Mouse (Mus musculus) MEL (cell line): ENCODE results near the gene Rnf169. TPM values are rescaled to one million over a fixed set of nuclear protein-coding genes. Genes with fewer than 3 reads are reported as not detected.
A peak's percentile ranks its signal among the peaks of the same experiment; 100 is the strongest.

Experiments
- DNase-seq: peaks from one replicate; pipeline ENCODE4 v3.0.0; 2011; ENCODE audit warnings: low read depth, low spot score
- H3K27ac ChIP-seq: 2 replicates; pipeline ENCODE4 v1.5.1; 2012; ENCODE audit warnings: low read depth, mild to moderate bottlenecking, control low read depth, low read length, moderate library complexity; ENCODE audit not compliant: control insufficient read depth
- H3K27me3 ChIP-seq, 2 experiments: fragments of 150-350 bp in 1 of 2; sonication (generic) in 1 of 2; 2 replicates each; pipeline ENCODE4 v1.6.1; 2012; ENCODE audit warnings: low read length in 2 of 2, mild to moderate bottlenecking in 2 of 2, improper control_type of control experiment in 1 of 2, moderate library complexity in 1 of 2; ENCODE audit not compliant: insufficient read depth in 2 of 2, control insufficient read depth in 1 of 2
- H3K36me3 ChIP-seq, 2 experiments: 2 replicates each; pipeline ENCODE4 v1.6.1; 2012 to 2014; ENCODE audit warnings: low read length in 2 of 2, improper control_type of control experiment in 1 of 2, inconsistent platforms in 1 of 2, mild to moderate bottlenecking in 1 of 2; ENCODE audit not compliant: insufficient read depth in 2 of 2, control insufficient read depth in 1 of 2
- H3K4me1 ChIP-seq, 2 experiments: fragments of 150-350 bp in 1 of 2; sonication (generic) in 1 of 2; 2 replicates each; pipeline ENCODE4 v1.6.1; 2012; ENCODE audit warnings: low read length in 2 of 2, improper control_type of control experiment in 1 of 2, mild to moderate bottlenecking in 1 of 2; ENCODE audit not compliant: insufficient read depth in 2 of 2, control insufficient read depth in 1 of 2
- H3K4me3 ChIP-seq, 2 experiments: fragments of 150-350 bp in 1 of 2; sonication (generic) in 1 of 2; 2 replicates each; pipeline ENCODE4 v1.5.1; 2012; ENCODE audit warnings: low read depth in 2 of 2, low read length in 2 of 2, mild to moderate bottlenecking in 2 of 2, moderate library complexity in 2 of 2, control low read depth in 1 of 2, improper control_type of control experiment in 1 of 2; ENCODE audit not compliant: control insufficient read depth in 1 of 2, insufficient read depth in 1 of 2
- H3K79me2 ChIP-seq: 2 replicates; pipeline ENCODE4 v1.6.1; 2012; ENCODE audit warnings: mild to moderate bottlenecking, low read length, moderate library complexity; ENCODE audit not compliant: control insufficient read depth, poor library complexity, insufficient read depth
- H3K9ac ChIP-seq: 2 replicates; pipeline ENCODE4 v1.6.1; 2012; ENCODE audit warnings: low read depth, mild to moderate bottlenecking, control low read depth, low read length, moderate library complexity; ENCODE audit not compliant: control insufficient read depth, poor library complexity, severe bottlenecking
- H3K9me3 ChIP-seq: fragments of 150-350 bp; sonication (generic); replicated peaks from 2 replicates; pipeline ENCODE4 v1.6.1; 2012; ENCODE audit warnings: mild to moderate bottlenecking, low read length, improper control_type of control experiment, moderate library complexity; ENCODE audit not compliant: insufficient read depth
- BHLHE40 ChIP-seq: IDR thresholded peaks from 2 replicates; pipeline ENCODE4 v1.6.1; 2012; ENCODE audit warnings: low read depth, mild to moderate bottlenecking, inconsistent platforms, low read length, improper control_type of control experiment, borderline replicate concordance
- CHD1 ChIP-seq: IDR thresholded peaks from 2 replicates; pipeline ENCODE4 v1.6.1; 2012; ENCODE audit warnings: low read depth, mild to moderate bottlenecking, inconsistent platforms, low read length, improper control_type of control experiment
- CTCF ChIP-seq, 3 experiments: IDR thresholded peaks in 2 of 3; conservative IDR thresholded peaks in 1 of 3; 2 replicates each; pipeline ENCODE4 v1.5.1; 2011 to 2012; ENCODE audit warnings: low read length in 3 of 3, low read depth in 2 of 3, mild to moderate bottlenecking in 2 of 3, improper control_type of control experiment in 1 of 3, inconsistent platforms in 1 of 3, mixed read lengths in 1 of 3, moderate library complexity in 1 of 3; ENCODE audit not compliant: control insufficient read depth in 1 of 3, insufficient read depth in 1 of 3, poor library complexity in 1 of 3, severe bottlenecking in 1 of 3
- E2F4 ChIP-seq: IDR thresholded peaks from 2 replicates; pipeline ENCODE4 v1.6.1; 2011; ENCODE audit warnings: low read depth, low read length, improper control_type of control experiment, borderline replicate concordance
- ELF1 ChIP-seq: IDR thresholded peaks from 2 replicates; pipeline ENCODE4 v1.6.1; 2014; ENCODE audit warnings: low read depth, mild to moderate bottlenecking, inconsistent platforms, low read length, improper control_type of control experiment, moderate library complexity
- ETS1 ChIP-seq: IDR thresholded peaks from 2 replicates; pipeline ENCODE4 v1.6.1; 2012; ENCODE audit warnings: low read depth, mild to moderate bottlenecking, inconsistent platforms, low read length, improper control_type of control experiment, moderate library complexity
- JUND ChIP-seq: IDR thresholded peaks from 2 replicates; pipeline ENCODE4 v1.6.1; 2011; ENCODE audit warnings: low read depth, mild to moderate bottlenecking, improper control_type of control experiment, low read length
- KAT2A ChIP-seq: conservative IDR thresholded peaks from 2 replicates; pipeline ENCODE4 v1.6.1; 2012; ENCODE audit warnings: low read depth, low read length, improper control_type of control experiment, inconsistent platforms
- MAX ChIP-seq: IDR thresholded peaks from 2 replicates; pipeline ENCODE4 v1.6.1; 2011; ENCODE audit warnings: low read length, improper control_type of control experiment
- MAZ ChIP-seq: IDR thresholded peaks from 2 replicates; pipeline ENCODE4 v1.6.1; 2012; ENCODE audit warnings: low read depth, mild to moderate bottlenecking, inconsistent platforms, low read length, improper control_type of control experiment
- MEF2A ChIP-seq: IDR thresholded peaks from 2 replicates; pipeline ENCODE4 v1.6.1; 2014; ENCODE audit warnings: low read depth, mild to moderate bottlenecking, inconsistent platforms, low read length, improper control_type of control experiment; ENCODE audit not compliant: poor library complexity, insufficient replicate concordance, severe bottlenecking; ENCODE audit errors: extremely low read depth
- NRF1 ChIP-seq: IDR thresholded peaks from 2 replicates; pipeline ENCODE4 v1.6.1; 2014; ENCODE audit warnings: low read depth, mild to moderate bottlenecking, inconsistent platforms, low read length, improper control_type of control experiment, moderate library complexity; ENCODE audit not compliant: poor library complexity, insufficient read depth, severe bottlenecking
- POLR2AphosphoS5 ChIP-seq: IDR thresholded peaks from 2 replicates; pipeline ENCODE4 v1.6.1; 2012; ENCODE audit warnings: low read depth, borderline replicate concordance, mild to moderate bottlenecking, inconsistent platforms, low read length, moderate library complexity, mixed read lengths
- RAD21 ChIP-seq: IDR thresholded peaks from 2 replicates; pipeline ENCODE4 v1.6.1; 2011; ENCODE audit warnings: mild to moderate bottlenecking, low read depth, low read length, improper control_type of control experiment
- SIN3A ChIP-seq: IDR thresholded peaks from 2 replicates; pipeline ENCODE4 v1.6.1; 2012; ENCODE audit warnings: low read length, improper control_type of control experiment, inconsistent platforms
- SMC3 ChIP-seq: IDR thresholded peaks from 2 replicates; pipeline ENCODE4 v1.6.1; 2011; ENCODE audit warnings: low read depth, low read length, improper control_type of control experiment
- TBP ChIP-seq: IDR thresholded peaks from 2 replicates; pipeline ENCODE4 v1.8.0; 2011; ENCODE audit warnings: low read depth, low read length, improper control_type of control experiment
- TCF12 ChIP-seq: IDR thresholded peaks from 2 replicates; pipeline ENCODE4 v1.6.1; 2014; ENCODE audit warnings: low read depth, mild to moderate bottlenecking, inconsistent platforms, low read length, improper control_type of control experiment, moderate library complexity
- UBTF ChIP-seq: IDR thresholded peaks from 2 replicates; pipeline ENCODE4 v1.6.1; 2012; ENCODE audit warnings: low read depth, mild to moderate bottlenecking, inconsistent platforms, low read length, improper control_type of control experiment, moderate library complexity, borderline replicate concordance; ENCODE audit not compliant: insufficient read depth
- USF1 ChIP-seq: IDR thresholded peaks from 2 replicates; pipeline ENCODE4 v1.6.1; 2014; ENCODE audit warnings: low read depth, mild to moderate bottlenecking, inconsistent platforms, low read length, improper control_type of control experiment, moderate library complexity
- USF2 ChIP-seq, 2 experiments: IDR thresholded peaks; 2 replicates each; pipeline ENCODE4 v1.6.1; 2011 to 2012; ENCODE audit warnings: improper control_type of control experiment in 2 of 2, low read length in 2 of 2, borderline replicate concordance in 1 of 2, inconsistent platforms in 1 of 2, low read depth in 1 of 2, mild to moderate bottlenecking in 1 of 2; ENCODE audit not compliant: insufficient read depth in 1 of 2
- ZC3H11A ChIP-seq: IDR thresholded peaks from 2 replicates; pipeline ENCODE4 v1.6.1; 2012; ENCODE audit warnings: low read depth, mild to moderate bottlenecking, inconsistent platforms, low read length, improper control_type of control experiment
- polyA plus RNA-seq, 2 experiments: library from polyadenylated mRNA; stranded (reverse) in 1 of 2; unstranded in 1 of 2; fragments of >175 nt in 1 of 2; fragments of >200 nt in 1 of 2; gene quantifications; 2 replicates each; pipeline versions ENCODE4 v1.2.1 to v1.2.4; 2012; ENCODE audit warnings: low replicate concordance in 2 of 2, low read depth in 1 of 2; ENCODE audit not compliant: insufficient read length in 2 of 2, insufficient read depth in 1 of 2, missing spikeins in 1 of 2
- total RNA-seq: library from RNA; depleted of rRNA; stranded (reverse); fragments of 300-350 nt; gene quantifications from 2 replicates; pipeline ENCODE4 v1.2.3, GENCODE M21; 2012

The Rnf169 gene
- total and polyA plus RNA-seq, 3 experiments = 6.2 to 7.2 TPM; not detected in 1

DNA sequence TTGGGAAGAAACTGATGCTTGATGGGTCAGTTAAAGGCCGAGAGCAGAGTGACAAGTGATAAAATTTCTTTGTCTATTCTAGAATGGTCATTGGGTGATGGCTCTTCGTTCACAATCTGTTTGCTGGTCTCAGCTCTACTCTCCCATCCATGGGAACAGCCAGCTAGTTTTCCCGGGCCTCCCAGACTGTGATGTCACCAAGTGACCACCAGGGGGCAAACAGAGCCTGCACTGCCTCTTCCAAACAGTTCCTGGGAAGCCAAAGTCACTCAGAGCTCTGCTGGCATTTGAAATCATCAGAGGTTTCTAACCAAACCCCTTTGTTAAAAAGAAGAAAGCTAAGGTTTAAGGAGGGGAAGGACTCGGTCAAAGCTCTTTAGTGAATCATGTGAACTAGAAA lies 8.5 kb upstream of the Rnf169 start:
- H3K27ac ChIP-seq = peak overlapping the region; percentile 81
- no peaks in the 10 kb centered on the region for H3K9me3 ChIP-seq
- peaks cover 5 to 22% of the 10 kb centered on the region in 2 experiments for H3K4me1 ChIP-seq
- peak overlapping the region; percentile 66 to 67 for H3K4me3 ChIP-seq
- peak overlapping the region; percentile 51 for H3K9ac ChIP-seq
- TF ChIP-seq TBP = 0 out of 2 replicates have a peak, but pooled peaks have one; percentile 13
- TF ChIP-seq RAD21 = peak; percentile 66
- no peak for TF ChIP-seq KAT2A
- TF ChIP-seq NRF1 = 0 out of 2 replicates have a peak, but pooled peaks have one; percentile 13
- peak; percentile 66 to 82 (median 75) for TF ChIP-seq CTCF (IDR thresholded peaks at IDR 0.05 in 2 of 3, conservative IDR thresholded peaks at IDR 0.05 in 1 of 3; ENCODE audit: control insufficient read depth in 1 of 3, insufficient read depth in 1 of 3, low read depth in 2 of 3, low read length in 3 of 3, poor library complexity in 1 of 3, severe bottlenecking in 1 of 3)
- 0 out of 2 replicates have a peak, but pooled peaks have one; percentile 65 for TF ChIP-seq SIN3A
- no peak for TF ChIP-seq USF1
- no peak for TF ChIP-seq TCF12
- TF ChIP-seq SMC3 = peak; percentile 78
- no peak for TF ChIP-seq MAZ
- peak; percentile 68 for TF ChIP-seq ZC3H11A
- TF ChIP-seq MAX = no peak
- no peak for TF ChIP-seq MEF2A
- no peak for TF ChIP-seq POLR2AphosphoS5
- peaks cover 0 to 10% of the 10 kb centered on the region in 2 experiments; a peak in 2 of 4 replicates for H3K36me3 ChIP-seq
- DNase-seq = peak; percentile 83
- H3K79me2 ChIP-seq = no peaks in the 10 kb centered on the region; the same call in 1 of the 2 replicates
- H3K27me3 ChIP-seq = no peaks in the 10 kb centered on the region

DNA sequence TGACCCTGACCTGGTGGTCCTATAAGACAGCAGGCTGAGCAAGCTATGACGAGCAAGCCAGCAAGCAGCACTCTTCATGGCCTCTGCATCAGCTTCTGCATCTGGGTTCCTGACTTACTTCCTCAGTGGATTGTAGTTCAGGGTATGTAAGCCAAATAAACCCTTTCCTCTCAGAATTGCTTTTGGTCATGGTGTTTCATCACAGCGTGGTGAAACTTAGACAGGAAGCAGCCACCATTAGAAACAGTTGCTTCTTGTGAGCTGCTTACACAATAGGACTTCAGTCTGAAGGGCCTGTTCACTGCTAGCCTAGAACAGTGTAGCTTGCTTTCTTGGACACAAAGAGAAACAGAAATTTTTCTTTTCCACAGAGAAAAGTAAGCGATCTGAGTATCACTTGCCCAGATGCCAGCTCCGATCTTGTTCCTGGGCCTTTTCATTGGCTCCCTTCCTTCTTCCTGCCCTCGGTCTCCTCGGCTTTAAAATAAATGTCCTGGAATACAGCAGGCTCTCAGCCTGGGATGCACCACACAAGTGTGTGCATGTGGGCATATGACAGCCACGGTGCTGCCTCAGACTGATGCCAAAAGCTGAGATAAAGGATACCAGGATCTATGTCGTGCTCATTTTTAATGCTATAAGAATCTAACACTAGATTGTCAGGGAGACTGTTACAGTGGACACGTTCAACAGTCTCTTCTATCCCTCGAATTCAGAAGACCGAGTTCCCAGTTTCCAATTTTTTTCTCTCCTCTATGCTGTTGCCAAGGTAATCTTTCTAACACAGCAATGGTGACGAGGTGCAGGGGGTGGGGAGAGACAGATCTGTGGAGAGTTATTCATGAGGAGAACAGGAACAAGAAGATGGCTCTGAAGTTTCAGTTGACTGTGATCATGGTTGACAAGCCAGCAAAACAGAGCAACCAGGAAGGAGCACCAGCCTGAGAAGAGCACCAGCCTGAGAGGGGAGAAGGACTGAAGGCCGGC lies 2.3 kb upstream of the Rnf169 start:
- no peak for DNase-seq
- Histone ChIP-seq H3K27ac (no peak overlapping the region), H3K4me3 (no peak overlapping the region), H3K36me3 (peaks cover 0 to 6% of the 10 kb centered on the region in 2 experiments; a peak in 2 of 4 replicates), H3K9me3 (no peaks in the 10 kb centered on the region), H3K27me3 (no peaks in the 10 kb centered on the region)
- TF ChIP-seq USF1 (no peak), SMC3 (no peak), ETS1 (no peak), JUND (no peak), E2F4 (no peak), NRF1 (no peak), ELF1 (no peak), UBTF (no peak), BHLHE40 (no peak), CHD1 (no peak), USF2 (IDR thresholded peaks at IDR 0.05; ENCODE audit: borderline replicate concordance in 1 of 2, insufficient read depth in 1 of 2, low read depth in 1 of 2, low read length in 2 of 2) (no peak), TBP (no peak), POLR2AphosphoS5 (no peak)
- TF ChIP-seq, all 39 proteins: peak for 0
- H3K9ac ChIP-seq = no peak overlapping the region
- peaks cover 17% of the 10 kb centered on the region for H3K79me2 ChIP-seq
- peaks cover 0 to 4% of the 10 kb centered on the region in 2 experiments for H3K4me1 ChIP-seq
